Mouse (Mus musculus): ENCODE measurements at regions not wholly inside any gene's neighbourhood (a gene's known extent, or its start where the extent isn't known, plus 50 kb on each side); places are given as distances from the start of the nearest gene placed in this dataset.
A peak's percentile ranks its signal among the peaks of the same experiment; 100 is the strongest.

DNA sequence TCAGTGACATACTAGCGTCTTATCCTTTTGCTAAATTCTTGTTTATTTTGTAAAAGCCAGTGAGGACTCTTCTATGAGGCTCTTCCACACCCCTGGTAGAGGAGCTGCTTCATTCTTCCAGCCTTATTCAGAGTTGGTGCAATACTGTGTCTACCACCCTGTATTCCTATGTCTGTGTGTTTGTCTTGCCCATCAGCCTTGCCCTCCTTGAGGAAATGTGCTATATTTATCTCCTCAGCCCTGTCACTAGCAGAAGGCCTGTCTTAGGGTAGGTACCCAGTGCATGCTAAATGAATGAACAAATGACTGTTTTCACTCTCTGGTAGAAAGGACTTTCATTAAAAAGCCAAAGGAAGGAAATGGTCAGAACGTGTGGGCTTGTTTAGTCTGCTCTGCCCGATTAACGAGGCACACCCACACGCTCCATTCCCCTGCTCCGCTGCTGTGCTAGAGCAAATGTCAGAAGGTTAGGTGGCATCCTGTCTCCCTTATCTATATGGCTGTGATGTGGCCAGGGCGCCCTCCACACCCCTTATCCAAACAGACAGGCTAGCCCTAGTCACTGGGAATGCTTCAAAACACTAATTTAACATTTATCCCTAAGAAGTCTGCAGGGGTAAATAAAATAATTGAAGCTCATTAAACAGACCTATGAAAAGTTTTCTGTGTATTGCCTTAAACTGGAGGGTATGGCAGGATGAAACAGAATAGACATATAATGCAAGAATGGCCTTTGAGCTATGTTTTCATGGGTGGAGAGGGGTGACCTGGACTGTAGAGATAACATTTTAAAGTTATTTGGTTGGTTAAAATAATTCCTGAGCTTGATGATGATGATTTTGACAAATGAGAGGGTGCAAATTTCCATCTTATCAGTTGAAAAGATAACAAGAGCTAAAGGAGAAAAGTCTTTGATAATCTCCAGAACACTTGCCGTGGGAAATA is 222.9 kb upstream of the Gm12728 start:
- no peak for DNase-seq

DNA sequence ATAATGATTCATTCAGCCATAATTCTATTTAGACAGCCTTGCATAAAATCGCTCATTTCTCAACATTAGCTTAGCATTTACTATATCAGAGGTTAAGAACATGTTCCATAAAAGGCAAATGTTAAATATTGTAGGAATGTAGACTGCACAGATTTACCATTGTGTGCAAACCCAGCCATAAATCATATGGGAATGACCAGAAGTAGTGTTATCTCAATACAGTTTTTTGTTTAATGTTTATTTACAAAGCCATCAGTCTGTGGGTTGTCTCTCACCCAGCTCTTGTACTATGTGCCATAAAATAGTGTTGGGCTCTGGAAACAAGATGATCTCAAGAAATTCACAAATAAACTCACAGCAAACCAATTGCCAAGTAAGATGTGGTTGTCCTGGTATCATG is 220.0 kb upstream of the Gm12728 start:
- DNase-seq = no peak

DNA sequence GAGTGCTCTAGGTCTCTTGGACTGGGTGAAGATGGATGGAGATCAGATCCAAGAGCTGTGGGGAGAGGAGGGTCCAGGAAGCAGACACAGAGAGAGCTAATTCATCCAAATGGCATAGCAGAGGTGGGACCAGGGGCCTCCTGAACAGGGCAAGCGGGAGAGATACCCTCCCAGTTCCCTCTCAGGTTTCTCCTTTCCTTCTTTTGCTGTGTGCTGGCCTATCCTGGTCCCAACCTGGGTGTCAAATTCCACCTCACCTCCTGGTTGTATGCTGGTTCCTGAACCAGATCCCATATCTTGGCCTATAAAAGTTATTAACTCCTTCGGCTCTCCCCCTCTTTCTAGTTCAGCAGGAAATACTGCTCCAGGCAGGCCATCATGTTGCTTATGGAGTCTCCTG is 214.1 kb upstream of the Gm12728 start:
- DNase-seq = no peak

DNA sequence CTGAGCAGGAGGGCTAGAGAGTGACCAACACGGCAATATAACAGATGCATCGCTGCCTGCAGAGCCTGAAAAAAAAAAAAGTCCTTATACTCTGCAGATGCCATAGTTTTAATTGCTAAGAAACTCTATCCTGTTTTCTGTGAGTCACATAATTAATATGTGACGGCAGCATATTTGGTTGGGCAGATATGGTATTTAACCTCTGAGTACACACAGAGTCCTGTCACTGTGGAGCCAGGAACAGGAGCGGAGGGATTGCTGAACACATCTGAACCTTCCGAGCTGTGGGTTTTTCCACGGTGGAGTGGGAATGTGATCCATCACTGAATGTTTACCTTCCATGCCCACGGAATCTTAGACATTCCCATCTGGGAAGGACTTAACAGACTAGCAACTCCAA is 208.7 kb upstream of the Gm12728 start:
- no peak for DNase-seq

DNA sequence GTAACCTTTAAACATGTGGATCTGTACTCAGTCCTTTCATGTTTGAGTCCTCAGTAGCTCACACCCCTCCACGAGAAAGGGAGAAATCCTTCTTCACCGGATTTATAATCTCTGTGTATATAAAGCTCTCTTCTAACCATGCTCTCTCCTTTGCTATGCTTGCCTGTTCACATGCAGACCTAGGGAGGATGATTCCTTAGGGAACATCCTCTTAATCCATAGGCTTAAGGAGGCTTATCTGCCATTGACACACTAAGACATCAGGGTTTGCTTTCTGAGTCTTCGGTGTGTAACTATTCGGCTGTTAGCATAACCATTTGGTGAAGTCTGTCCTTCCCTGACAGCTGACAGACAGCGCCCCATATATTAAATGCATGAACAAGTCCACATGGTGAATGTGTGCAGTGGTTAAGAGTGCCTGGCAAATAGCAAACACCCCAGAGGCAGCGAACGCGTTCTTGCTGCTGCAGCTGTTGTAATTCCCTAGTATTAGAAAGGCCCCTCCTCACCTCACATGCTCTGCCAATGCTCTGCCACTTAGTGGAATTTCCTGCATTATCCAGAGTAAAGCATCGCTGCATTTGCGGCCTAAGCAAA is 205.2 kb upstream of the Gm12728 start:
- no peak for DNase-seq

DNA sequence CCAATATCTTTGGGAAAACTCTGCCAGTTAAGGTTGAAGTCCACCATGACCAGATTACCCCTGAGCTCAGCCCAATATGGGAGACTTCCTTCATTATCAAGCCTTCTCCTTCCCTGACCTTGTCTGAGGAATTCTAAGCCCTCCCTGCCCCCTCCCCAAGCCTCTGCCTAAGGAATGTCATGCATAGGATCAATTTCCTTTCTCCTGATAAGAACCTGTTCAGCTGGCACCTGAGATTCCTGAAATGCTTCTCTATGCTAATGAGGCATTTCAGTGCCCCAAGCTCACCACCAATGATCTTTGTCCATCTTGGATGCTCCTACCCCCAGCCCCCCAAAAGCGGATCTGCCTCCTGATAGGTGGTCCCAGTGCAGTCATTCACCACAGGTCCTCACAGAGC is 186.0 kb upstream of the Gm12728 start:
- DNase-seq = no peak

DNA sequence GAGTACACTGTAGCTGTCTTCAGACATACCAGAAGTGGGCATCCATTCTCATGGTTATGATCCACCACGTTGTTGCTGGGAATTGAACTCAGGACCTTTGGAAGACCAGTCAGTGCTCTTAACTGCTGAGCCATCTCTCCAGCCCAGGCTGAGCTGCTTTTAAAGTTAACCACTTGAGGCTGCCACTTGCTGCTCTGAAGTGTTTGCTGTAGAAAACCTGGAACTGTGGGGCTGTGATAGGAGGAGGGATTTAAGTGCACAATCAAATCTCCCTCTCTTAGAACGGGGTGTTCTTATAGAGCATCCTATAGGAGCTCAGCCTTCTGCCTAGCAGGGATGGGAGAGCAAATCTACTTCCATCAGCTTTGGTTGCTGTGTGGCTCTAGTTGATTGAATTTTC is 185.1 kb upstream of the Gm12728 start:
- no peak for DNase-seq

DNA sequence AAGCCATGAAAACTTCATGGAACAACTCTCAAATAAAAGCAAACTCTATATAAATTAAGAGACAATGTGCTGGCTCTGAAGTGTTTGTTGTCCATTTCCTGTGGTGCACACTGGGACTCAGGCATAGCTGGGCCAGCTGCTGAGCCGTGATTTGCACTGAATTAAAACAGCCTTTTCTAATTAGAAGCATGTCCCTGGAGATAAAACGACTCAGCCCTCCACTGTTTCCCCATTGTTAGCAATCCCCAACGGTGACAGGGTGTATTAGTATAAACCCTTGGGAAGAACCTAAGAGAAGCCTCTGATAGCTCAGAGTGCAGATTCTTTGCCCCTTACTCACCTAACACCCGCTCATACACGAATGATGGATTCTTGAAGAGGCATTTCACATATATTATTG is 182.9 kb upstream of the Gm12728 start:
- DNase-seq = no peak

DNA sequence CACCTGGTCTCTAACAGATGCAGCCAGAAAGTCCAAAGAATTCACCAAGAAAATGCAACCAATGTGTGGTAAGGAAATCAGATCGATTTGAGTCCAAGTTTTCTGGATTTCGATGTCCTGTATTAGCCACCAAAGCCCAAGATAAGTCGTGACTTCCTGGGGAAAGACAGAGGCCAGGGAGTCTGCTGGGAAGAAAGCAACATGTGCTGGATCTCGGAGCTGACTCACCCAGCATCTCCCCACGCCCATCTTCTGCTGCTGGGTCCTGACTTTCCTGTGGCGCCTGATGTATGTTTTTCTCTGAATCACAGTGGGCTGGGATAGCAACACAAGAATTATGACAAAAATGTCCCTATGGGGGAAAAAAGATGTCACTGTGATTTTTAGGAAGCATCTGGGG is 178.8 kb upstream of the Gm12728 start:
- no peak for DNase-seq

DNA sequence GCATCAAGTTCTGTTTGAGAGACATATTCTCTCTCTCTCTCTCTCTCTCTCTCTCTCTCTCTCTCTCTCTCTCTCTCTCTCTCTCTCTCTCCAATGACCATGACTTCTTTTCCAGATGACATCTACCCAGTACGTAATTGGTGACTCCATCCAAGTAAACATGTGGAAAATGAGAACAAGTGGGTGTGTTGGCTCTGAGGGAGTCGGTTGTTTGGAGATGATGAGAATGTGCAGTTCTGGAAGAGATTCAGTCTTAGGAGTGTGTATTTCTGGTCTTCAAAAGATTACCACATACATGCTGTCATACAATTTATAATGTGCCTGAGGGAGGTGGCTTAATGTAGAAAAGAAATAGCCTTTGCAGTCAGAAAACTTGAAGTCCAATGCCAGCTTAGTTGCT is 175.3 kb upstream of the Gm12728 start:
- DNase-seq = no peak

DNA sequence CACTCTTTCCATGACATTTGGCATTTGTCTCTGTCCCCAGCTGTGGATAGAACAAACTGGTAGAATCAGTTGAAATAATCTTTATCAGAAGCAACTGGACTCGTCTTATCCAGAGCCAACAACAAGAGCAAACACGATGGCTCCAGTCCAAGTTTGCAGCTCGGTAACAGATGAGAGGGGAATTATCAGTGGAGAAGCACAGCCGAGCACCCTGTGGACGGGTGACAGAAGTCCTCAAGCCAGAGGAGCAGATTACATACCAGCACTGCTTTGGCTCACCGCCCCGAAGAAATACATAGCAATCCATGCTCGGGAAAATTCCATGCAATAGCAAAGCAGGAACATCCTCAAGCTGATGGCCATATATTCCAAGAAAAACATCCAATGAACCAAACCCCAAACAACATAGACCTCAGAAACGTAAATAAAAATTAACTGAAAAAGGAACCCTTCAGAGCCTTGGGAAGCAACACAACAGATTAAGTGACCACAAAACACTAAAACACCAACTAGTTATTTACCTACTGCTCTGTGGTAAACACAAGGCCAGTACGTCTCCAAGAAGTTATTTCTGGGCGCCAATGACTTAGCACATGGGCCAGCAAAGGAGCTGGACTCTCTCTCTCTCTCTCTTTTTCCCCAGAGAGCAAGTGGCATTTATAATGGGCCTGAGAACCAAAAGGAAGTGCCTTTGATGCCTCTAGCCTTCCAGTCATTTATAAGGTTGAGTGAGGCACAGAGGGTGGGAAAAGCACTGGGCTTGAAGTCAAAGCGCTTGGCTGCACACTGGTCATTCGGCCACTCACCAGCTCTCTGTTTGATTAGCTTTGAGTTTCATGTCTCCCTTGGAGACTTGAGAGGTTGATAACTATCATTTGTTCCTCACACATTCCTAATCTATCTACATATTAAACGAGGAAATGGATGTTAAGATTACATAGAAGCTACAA is 163.0 kb upstream of the Gm12728 start:
- peak; percentile 11 for DNase-seq

DNA sequence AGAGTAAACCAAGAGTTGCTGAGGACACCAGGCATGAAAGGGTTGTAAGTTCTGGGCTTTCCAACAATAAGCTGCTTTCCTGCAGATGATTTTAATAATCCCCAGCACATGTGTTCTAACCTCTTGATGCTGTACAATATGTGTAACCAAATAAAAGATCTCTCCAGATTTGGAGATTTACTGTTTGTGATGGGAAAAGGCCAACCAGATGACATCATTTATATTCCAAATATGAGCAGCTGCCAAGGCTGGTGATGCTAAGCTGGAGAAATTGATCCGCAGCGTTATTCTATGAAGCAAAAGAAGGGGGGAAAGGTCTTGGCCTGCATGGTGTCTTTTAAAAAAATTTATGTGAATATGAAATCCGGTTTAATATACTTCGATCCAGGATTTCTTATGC is 160.1 kb upstream of the Gm12728 start:
- DNase-seq = no peak

DNA sequence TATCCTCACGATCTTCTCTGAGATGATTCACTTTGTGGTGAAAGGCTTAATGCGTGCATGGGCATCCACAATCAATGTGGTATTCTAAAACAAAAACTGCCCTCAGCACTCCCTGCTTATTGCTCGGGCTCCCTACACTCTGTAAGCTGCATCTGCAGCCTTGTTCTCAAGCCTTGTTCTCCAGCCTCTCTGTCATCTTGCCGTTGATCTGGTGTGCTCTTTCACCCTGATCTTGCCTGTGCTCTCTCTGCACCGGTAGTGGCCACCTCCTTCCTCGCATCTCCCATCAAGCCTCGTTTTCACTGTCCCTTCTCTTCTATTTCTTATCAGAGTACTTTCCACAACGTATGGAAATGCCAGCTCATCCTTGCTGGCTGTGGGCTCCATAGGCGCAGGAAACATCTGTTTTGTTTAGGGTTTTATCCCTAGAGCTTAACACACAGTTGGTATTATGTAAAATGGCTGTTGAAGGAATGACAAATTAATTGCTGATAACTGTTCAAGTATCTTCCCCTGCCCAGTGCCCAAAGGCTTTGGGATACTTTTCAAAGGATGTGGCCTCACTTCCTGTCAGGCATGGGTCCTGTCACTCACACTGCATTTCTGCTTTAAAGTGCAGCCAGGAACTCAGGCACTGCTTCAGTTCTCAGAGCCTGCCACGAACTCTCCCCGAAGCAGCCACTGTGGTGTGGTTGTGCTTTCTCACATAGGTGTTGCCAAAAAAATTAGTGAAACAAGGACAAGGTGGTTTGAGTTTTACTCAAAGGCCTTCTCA is 158.9 kb upstream of the Gm12728 start:
- DNase-seq = no peak

DNA sequence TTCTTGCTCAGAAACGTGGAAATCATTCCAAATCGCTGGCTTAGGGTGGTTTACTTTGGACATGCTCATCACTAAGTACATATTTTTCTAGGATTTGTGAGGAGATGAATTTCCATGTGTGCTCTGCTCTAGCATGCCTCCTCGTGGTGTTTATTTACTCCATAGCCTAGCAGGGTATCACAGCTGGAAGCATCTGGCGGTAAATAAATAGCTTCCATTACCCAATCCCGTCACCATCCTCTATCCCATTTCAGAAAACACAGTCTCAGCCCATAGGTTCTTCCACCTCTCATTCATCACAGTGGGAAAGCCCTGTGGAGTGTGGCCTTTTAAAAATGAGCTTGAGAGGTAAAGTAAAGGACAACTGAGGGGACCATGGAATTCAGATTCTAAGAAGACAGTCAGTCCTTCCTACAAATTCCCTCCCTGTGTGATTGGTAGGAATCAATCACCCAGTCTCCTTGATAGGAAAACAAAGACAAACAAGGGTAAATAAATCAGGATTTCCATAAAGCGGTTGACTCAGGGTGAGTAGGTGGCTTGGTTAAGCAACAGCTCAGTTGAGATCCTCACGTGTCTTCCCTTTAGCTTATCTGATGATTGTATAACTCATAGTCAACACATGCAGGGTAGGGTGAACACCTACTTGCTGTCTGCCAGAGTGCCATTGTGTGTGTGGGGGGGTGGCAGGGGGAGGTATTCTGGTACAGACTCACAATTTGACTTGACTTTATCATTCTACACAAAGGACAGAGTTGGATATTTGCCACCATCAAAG is 156.9 kb upstream of the Gm12728 start:
- no peak for DNase-seq

DNA sequence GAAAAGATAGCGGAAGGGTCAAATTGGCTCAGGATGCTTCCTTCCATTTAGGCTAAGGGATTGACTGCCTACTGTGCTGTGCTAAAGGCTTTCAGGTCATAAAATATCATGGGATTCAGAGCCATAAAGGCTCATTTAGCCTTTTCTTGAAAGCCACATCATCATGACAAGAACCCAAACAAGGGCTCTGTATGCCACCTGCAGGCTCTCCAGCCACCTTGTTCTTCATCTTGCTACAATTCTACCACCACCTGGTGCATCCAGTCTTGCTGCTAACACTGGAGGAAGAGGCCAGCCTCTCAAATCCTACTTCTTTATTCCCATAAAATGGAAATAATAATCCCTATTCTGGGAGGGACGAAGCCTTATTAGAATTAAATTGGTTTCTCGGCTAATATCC is 155.9 kb upstream of the Gm12728 start:
- DNase-seq = no peak

DNA sequence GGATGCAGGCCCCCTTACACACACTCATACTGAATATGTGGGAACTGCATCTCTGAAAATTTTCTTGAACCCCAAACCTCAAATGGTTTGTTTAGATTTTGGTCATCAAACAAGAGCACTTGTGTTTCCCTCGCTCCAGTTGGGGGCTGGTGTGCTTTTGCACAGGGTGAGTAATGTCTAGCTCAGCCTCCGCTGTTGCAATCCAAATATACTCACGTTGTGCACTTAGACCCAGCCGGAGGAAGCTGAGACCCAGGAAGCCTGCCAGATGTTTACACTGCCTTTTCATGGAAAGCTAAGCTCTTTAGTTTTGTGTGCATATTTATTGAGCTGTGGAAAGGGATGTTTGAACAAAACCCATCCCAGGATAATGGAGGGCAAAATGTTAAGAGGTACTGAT is 148.9 kb upstream of the Gm12728 start:
- peak; percentile 5 for DNase-seq

DNA sequence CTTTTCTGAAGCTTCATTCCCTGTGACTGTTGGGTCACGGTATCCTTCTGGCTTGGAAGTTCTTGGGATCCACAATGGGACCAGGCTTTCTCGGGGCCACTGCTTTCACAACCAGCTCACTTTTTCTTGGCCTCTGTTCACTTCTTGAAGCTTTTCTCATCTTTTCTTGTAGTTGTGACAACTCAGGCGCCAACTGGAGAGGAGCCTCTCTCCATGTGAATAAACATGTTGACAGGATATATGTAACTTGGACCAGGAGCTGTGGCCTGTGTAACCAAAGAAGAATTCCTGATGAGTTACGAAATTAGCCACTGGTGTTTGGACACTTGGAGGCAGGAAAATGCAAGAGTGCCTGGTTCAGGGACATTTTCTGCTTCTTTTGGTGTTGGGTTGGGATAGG is 148.1 kb upstream of the Gm12728 start:
- DNase-seq = peak; percentile 3

DNA sequence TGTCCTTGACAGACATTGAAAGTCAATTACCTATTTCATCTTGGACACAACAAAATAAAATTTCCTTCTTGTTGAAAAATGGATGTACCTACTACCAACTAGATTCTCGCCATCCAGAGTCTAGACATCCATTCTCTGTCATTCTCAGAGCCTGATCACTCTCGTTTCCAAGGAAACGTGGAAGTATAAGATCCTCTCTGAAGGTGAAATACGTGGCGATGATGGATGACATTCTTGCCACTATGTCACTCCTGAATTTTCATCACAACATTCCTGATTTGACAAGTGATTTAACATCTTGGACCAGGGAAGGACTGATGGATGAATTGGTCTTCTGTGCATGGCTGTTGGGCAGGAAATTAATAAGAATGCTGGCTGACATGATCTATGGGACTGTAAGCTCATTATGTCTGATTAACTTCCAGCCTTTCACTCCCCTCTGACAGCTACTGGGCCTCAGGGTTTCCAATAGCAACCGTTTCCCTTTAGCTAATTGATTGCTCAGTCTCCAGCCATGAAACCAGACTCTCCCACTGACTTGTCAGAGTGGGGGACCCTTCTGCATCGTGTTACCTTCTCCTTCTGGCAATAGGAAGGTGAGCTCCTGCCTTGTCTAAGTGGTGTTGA is 140.7 kb upstream of the Gm12728 start:
- no peak for DNase-seq

DNA sequence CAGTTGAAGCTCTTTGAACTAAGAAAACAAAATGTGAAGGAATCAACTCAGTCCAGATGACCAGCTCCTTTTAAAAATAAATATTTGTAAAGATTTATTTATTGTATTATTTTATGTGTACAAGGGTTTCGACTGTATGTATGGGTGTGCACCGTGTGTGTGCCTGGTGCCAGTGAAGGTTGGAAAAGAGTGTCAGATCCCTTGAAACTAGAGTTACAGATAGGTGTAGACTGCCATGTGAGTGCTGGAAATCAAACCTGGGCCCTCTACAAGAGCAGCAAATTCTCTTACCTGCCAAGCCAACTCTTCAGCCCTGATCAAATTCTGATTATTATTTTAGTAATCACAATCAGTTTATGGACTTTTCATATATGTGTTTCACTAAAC is 140.2 kb upstream of the Gm12728 start:
- DNase-seq = no peak

DNA sequence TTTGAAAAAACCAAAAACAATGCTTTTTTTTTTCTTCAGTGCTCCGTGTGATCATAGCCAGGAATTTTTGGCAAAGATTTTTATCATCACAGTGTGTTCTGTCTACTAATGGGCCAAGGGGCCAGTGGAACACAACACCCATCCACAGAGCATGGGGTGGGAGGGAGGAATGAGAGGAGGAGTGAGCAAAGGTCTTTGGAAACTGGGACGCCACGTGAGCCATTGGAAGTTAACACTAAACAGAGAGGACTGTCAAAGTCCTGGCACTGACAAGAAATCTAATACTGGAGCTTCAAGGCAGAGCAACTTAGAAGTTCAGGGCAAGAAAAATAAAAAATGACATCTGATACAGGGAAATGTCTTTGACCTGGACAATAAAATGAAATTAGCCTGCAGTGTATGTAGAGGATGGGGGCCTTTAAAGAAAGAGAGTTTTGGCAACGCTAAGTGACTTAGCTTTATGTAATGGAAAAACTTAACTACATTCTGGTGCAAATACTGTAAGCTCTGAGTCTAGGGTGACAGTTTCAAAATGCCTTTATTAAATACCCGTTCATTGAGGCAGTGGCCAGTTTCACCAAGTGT is 133.5 kb upstream of the Gm12728 start:
- DNase-seq = peak; percentile 85

DNA sequence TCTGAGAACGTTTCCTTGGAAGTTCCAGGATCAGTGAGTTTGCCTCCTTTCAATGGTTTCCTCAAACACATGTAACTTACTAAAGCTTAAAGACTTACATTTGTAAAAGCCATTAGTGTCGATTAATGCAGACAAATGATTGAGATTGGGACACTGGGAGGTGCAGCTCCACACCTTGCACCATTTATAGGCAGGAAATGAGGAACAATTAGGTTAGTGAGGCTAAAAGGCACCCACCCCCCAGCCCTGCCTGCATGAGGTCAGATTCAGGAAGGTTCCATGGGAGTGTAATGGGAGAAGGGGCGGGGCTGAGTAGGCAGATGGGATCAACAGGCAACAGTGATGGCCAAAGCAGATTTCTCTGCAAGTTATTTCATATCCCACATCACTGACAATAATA is 131.1 kb upstream of the Gm12728 start:
- no peak for DNase-seq

Data from kidney, adult 11 months (tissue).